Mouse (Mus musculus): Measurements from ENCODE around the gene Slc38a6.

DNA sequence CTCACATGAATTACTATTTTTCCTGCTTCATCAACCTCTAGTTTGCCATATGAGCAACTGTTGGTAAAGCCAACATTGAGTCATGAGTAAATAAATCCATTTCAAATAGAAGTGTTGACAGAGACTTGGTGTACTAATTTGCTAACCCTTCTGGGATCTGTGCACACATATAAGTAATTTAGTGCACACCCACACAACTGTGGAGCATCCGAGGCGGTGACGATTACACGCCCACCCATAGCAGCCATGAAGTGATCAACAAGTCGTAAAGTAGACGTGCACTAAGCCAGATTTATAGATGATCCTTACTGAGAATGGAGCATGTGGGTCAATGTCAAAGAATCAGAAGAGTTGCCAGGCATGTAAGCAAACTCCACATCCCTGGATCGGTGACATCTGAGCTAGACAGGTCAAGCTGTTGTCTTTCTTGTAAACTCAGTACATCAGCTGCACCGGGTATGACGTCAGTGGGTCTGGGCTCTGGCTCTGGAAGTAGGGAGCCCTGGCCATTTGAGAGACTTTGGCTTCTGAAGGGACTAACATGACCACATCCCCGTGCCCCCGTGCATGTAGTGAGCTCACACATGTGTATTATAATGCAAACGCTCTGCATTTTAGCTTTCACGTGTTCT, 92.3 kb downstream of the Slc38a6 start:
- TF ChIP-seq CTCF (IDR thresholded peaks at IDR 0.05; ENCODE audit: low read depth) (no peak), EP300 (optimal IDR thresholded peaks at IDR 0.05) (no peak)

All from stomach, postnatal 0 days (tissue).